Mouse (Mus musculus): ENCODE data around the gene Usp49.
"Not testable (repeated sequence)": the region's sequence is repeated elsewhere in the genome, so short reads cannot be mapped to it uniquely, and the experiment has no call there.

Usp49 gene

GRCm38 (mm10) chr17:47654346-47654745, 23.9 kb downstream of the Usp49 start:
- not testable (repeated sequence) for DNase-seq

GRCm38 (mm10) chr17:47655697-47656096, 25.2 kb downstream of the Usp49 start:
- DNase-seq = no peak

- DNase-seq = no peak
These were observed 27.4 kb downstream of the Usp49 start for GRCm38 (mm10) chr17:47657901-47658300.

- no peak for DNase-seq
These were observed 28.3 kb downstream of the Usp49 start for GRCm38 (mm10) chr17:47658741-47659243.

DNA sequence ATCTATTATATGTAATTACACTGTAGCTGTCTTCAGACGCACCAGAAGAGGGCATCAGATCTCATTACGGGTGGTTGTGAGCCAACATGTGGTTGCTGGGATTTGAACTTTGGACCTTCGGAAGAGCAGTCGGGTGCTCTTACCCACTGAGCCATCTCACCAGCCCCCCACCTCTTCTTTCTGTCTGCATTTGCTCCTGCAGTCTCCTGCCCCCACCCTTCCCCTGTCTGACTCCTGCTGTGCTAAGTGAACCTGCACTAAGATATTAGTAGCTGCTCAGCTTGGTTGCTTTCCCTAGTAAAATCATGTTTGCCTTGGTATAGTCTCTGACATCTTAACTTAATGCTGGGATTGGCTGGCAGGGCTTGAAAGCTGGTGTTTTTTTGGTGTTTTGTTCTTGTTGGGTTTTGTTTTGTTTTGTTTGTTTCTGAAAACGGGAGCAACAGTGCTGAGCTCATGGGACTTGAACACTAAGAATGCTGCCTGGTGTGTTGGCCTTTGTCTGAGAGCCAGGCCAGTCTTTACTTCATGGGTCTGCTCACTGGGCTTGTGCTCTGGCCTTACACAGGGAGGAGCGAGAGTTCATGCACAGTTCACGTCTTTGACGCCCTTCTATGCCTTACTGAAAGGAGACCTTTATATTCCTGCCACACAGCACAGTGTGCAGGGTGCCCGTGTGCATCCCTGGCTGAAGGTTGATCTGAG, 32.7 kb downstream of the Usp49 start:
- no peak for DNase-seq

- no peak for DNase-seq
These were observed 34.0 kb downstream of the Usp49 start for GRCm38 (mm10) chr17:47664474-47664873.

- DNase-seq = no peak
These were observed 38.7 kb downstream of the Usp49 start for GRCm38 (mm10) chr17:47669166-47669565.

- no peak for DNase-seq
These were observed 41.5 kb downstream of the Usp49 start for GRCm38 (mm10) chr17:47671988-47672310.

DNA sequence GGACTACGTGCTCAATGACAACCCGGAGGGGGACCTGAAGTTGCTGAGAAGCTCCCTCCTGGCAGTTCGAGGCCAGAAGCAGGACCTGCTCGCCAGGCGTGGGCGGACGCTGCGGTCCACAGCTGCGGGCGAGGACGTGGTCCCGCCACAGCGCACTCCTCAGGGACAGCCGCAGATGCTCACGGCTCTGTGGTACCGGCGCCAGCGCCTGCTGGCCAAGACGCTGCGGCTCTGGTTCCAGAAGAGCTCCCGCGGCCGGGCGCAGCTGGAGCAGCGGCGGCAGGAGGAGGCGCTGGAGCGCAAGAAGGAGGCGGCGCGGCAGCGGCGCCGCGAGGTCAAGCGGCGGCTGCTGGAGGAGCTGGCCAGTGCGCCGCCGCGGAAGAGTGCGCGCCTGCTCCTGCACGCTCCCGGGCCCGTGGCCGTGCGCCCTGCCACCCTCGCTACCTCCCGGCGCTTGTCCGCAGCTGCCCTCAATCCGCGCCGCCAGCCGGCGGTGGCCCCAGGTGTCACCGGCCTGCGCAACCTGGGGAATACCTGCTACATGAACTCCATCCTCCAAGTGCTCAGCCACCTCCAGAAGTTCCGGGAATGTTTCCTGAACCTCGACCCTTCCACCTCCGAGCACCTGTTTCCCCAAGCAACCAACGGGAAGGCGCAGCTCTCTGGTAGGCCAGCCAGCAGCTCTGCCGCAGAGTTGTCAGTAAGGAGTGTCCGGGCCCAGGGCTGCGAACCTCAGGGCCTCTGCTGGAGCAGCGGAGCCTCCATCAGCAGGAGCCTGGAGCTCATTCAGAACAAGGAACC, 42.0 kb downstream of the Usp49 start:
- DNase-seq = peak; percentile 72

- DNase-seq = peak; percentile 82
These were observed 46.1 kb downstream of the Usp49 start for GRCm38 (mm10) chr17:47676581-47676980.

GRCm38 (mm10) chr17:47678238-47678637, 47.7 kb downstream of the Usp49 start:
- no peak for DNase-seq

DNA sequence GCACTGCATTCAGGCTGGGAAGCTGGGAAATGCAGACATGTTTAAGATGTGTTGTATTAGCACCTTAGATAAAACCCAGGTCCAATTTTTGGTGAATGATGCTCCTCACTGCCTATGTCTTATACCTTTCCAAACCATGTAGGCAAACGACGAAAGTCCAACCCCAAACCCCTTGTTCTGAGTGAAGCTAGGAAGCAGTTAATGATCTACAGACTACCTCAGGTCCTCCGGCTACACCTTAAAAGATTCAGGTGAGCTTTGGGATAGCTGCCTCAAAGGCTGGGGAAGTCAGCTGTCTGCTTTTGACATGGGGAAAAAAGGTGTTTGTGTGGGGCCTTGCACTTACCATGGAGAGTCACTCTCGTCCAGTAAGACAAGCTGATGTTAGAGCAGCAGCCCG, 48.2 kb downstream of the Usp49 start:
- DNase-seq = no peak

DNA sequence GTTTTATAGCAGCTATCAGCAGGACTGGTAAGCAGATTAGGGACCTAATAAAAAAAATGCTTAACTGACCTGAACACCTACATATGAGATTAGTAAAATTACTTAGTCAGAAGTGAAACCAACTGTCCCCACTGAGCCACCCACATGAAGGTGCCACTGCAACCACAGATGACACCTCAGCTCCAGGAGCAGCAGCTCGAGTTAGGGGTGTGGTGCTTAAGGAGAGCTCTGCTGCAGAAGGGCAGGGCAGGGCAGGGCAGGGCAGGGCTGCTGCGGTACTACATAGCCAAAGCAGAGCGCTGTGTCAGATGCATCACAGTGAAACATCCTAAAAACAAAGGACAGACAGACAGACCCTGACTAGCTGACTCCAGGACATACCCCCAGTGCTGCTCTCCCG, 52.3 kb downstream of the Usp49 start:
- DNase-seq = no peak

GRCm38 (mm10) chr17:47687409-47688343, 57.2 kb downstream of the Usp49 start:
- DNase-seq = peak; percentile 95

GRCm38 (mm10) chr17:47688344-47688607, 57.8 kb downstream of the Usp49 start, which contains the start of gene Tomm6:
TSS of gene Tomm6 (minus strand) at chr17:47688386.
- DNase-seq = no peak

DNA sequence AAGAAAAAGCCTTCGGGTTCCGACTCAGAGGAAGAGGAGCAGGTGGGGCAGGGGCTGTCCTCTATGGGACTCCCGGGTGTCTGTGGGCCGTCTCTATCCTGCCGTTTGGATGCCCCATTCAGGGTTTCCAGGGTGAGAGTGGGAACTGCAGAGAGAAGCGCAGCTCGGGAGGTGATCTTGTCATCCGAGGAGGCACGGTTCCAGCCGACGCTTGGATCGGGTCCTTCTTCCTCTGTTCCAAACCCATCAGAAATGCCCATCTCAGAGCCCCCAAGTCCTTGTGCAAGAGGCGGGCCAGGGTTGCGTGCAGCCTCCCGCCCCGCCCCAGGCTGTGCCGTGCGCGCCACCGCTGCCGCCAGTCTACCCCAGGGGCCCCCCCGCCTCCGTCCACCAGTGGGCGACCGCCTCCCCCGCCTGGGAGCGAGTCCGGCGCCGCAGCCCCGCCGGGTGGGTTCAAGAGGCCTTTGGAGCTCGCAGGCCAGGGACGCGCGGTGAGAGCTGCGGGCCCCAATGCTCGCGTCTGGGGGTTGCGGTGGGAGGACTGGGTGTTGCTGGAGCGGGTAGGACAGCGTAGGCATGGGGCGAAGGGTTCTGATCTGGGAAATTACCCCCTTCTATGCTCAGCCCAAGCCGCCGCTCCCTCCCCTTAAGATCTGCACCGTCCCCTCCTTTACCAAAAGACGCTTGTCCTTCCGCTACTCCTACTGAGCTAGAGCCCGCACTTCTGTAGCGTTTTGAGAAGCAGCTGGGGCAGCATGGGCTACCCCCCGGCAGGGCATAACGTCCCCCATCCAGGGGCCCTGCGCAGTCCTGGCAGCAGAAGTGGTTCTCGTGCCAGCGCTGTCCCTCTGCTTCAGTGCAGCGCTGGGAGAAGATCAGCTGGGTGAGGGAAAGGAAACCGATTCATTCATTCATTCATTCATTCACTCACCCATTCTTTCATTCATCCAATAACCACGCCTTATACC, 58.4 kb downstream of the Usp49 start, which contains the start of gene Frs3:
TSS of gene Frs3 (plus strand) at position 423 of the 968 bp plus-strand sequence.
- peak; percentile 59 for DNase-seq

- no peak for DNase-seq
These were observed 59.4 kb downstream of the Usp49 start for GRCm38 (mm10) chr17:47689894-47690293.

- no peak for DNase-seq
These were observed 61.2 kb downstream of the Usp49 start for GRCm38 (mm10) chr17:47691650-47692049.

GRCm38 (mm10) chr17:47693671-47694441, 63.4 kb downstream of the Usp49 start:
- DNase-seq = no peak

GRCm38 (mm10) chr17:47694442-47694502, 63.8 kb downstream of the Usp49 start, which contains the start of gene Gm21981:
TSS of gene Gm21981 (minus strand) at chr17:47694455.
- DNase-seq = no peak

GRCm38 (mm10) chr17:47694503-47695336, 64.2 kb downstream of the Usp49 start, which contains the start of gene Prickle4:
TSS of gene Prickle4 (minus strand) at chr17:47694736.
- peak; percentile 97 for DNase-seq

Measured in kidney, adult 18-20 months (tissue).